Comparison of ENCODE assay signal across 9 mouse cellular contexts in the genomic region with DNA sequence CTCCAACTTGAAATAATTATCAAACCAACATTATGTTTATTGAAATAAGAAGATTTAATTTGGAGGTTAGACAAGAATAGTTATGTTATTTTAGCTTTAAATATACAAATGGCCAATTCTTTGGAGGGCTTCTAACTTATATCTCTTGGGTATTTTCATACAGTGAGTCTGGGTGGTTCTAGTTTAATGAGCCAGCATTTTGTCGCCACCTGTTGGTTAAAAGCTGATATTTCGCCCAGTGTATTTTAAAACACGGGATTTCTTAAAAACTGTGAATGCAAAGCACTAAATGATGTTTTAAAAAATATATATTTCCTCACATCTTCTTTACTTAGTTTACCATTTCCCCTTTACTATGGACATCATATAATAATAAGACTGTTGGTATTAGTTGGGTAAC.
A peak's percentile ranks its signal among the peaks of the same experiment; 100 is the strongest.
DNase-seq lines count a peak whose midpoint lies in the region; TF ChIP-seq lines count a peak whose summit lies in the region.
"Had no signal": no experiment of that assay in that cellular context is flagged by ENCODE, and none has a peak within 500 bp of the region (broad histone marks: within the 10 kb centered on the region; RNA-seq: fewer than 3 reads in every experiment).

No protein-coding gene starts in this region.

- no peaks in the 10 kb centered on the region for H3K9me3 ChIP-seq in E14TG2a.4 (ENCODE audit: low read length)
- H3K9me3 ChIP-seq: embryonic facial prominence, embryonic 15.5 days had no signal

- WGBS in large intestine, adult 2 months: 5% methylated on average over 3 of the region's 3 CpGs

- peak; percentile 12 for DNase-seq in cerebellum, adult 9-10 months
- DNase-seq in cerebellum, adult 11-12 months: no peak
- peak; percentile 14 for DNase-seq in layer of hippocampus, adult 11-12 months (ENCODE audit: low spot score)
- no peak for DNase-seq in layer of hippocampus, postnatal 36 days
- peak; percentile 6 for DNase-seq in large intestine, adult 2 months (ENCODE audit: low read depth, low spot score)
- peak; percentile 52 for DNase-seq in splenic B cell, adult 2 months (ENCODE audit: low read depth, low spot score)
- no peak for DNase-seq in urinary bladder, postnatal 36 days (ENCODE audit: low spot score in 2 of 2)

- H3K27me3 ChIP-seq in E14TG2a.4 (ENCODE audit: insufficient read depth, low read length): no peaks in the 10 kb centered on the region
- no peaks in the 10 kb centered on the region for H3K27me3 ChIP-seq in splenic B cell, adult 2 months (ENCODE audit: control insufficient read depth, insufficient read depth, low read length, poor library complexity, severe bottlenecking)

- H3K4me3 ChIP-seq in E14TG2a.4 (replicated peaks; ENCODE audit: low read length): no peak overlapping the region
- H3K4me3 ChIP-seq: embryonic facial prominence, embryonic 15.5 days had no signal

- no peaks in the 10 kb centered on the region for H3K36me3 ChIP-seq in E14TG2a.4 (ENCODE audit: insufficient read depth, low read length)
- no peaks in the 10 kb centered on the region for H3K36me3 ChIP-seq in splenic B cell, adult 2 months (ENCODE audit: control insufficient read depth, insufficient read depth, low read length, poor library complexity, severe bottlenecking)
- H3K36me3 ChIP-seq: embryonic facial prominence, embryonic 15.5 days had no signal

- peak; percentile 53 for TF ChIP-seq CTCF in E14TG2a.4 (conservative IDR thresholded peaks at IDR 0.05; ENCODE audit: low read length)

- H3K4me1 ChIP-seq in E14TG2a.4 (replicated peaks; ENCODE audit: low read depth, low read length): no peaks in the 10 kb centered on the region
- H3K4me1 ChIP-seq: embryonic facial prominence, embryonic 15.5 days had no signal

Comparison
In these comparisons a context has a peak if more than half of its experiments do, and no peak if none do; other contexts are left out.
1. DNase-seq: peak in cerebellum, adult 9-10 months (single experiment), layer of hippocampus, adult 11-12 months (single experiment), large intestine, adult 2 months (single experiment) and splenic B cell, adult 2 months (single experiment); none in cerebellum, adult 11-12 months (single experiment), layer of hippocampus, postnatal 36 days (0 of 2) and urinary bladder, postnatal 36 days (0 of 2).